Mouse (Mus musculus) midbrain, embryonic 13.5 days (tissue): ENCODE measurements around the gene Pdzrn4. TPM values are rescaled to one million over a fixed set of nuclear protein-coding genes. Genes with fewer than 3 reads are reported as not detected.
"Not testable (repeated sequence)": the region's sequence is repeated elsewhere in the genome, so short reads cannot be mapped to it uniquely, and the experiment has no call there.

Source experiments
- ATAC-seq: fragments of 200-750 bp; cut with Nextera tagmentation; 2 replicates; pipeline ENCODE4 v1.8.0; 2017; ENCODE audit warnings: mild to moderate bottlenecking, moderate TSS enrichment, moderate library complexity
- H3K27ac ChIP-seq: fragments of 300-500 bp; sonication (generic); 2 replicates; pipeline ENCODE4 v1.5.1; 2015; ENCODE audit warnings: inconsistent platforms, mild to moderate bottlenecking, moderate library complexity
- H3K27me3 ChIP-seq: fragments of 300-500 bp; sonication (generic); 2 replicates; pipeline ENCODE4 v1.6.1; 2015; ENCODE audit warnings: mild to moderate bottlenecking, inconsistent platforms
- H3K36me3 ChIP-seq: fragments of 300-500 bp; sonication (generic); 2 replicates; pipeline ENCODE4 v1.6.1; 2015; ENCODE audit warnings: mild to moderate bottlenecking, inconsistent platforms
- H3K4me1 ChIP-seq: fragments of 300-500 bp; sonication (generic); replicated peaks from 2 replicates; pipeline ENCODE4 v1.6.1; 2015; ENCODE audit warnings: inconsistent platforms
- H3K4me2 ChIP-seq: fragments of 300-500 bp; sonication (generic); replicated peaks from 2 replicates; pipeline ENCODE4 v1.6.1; 2015; ENCODE audit warnings: moderate library complexity, mild to moderate bottlenecking, inconsistent platforms
- H3K4me3 ChIP-seq: fragments of 300-500 bp; sonication (generic); replicated peaks from 2 replicates; pipeline ENCODE4 v1.5.1; 2015; ENCODE audit warnings: mild to moderate bottlenecking, inconsistent platforms
- H3K9ac ChIP-seq: fragments of 300-500 bp; sonication (generic); replicated peaks from 2 replicates; pipeline ENCODE4 v1.6.1; 2015; ENCODE audit warnings: mild to moderate bottlenecking, inconsistent platforms
- H3K9me3 ChIP-seq: fragments of 300-500 bp; sonication (generic); 2 replicates; pipeline ENCODE4 v1.6.1; 2016; ENCODE audit warnings: mild to moderate bottlenecking, inconsistent platforms
- WGBS: fragments of 180-500 bp; shearing (Covaris S2); methylation state at CpG from one replicate; pipeline ENCODE4 v1.1.7; 2015; 5-methylcytosine and 5-hydroxymethylcytosine counted together
- polyA plus RNA-seq: library from polyadenylated mRNA; unstranded; fragments of >200 nt; fragmentation: Nextera tagmentation; extraction: Ambion mirVana; gene quantifications from 2 replicates; pipeline ENCODE4 v1.2.1, GENCODE M21; 2015

Pdzrn4 gene
- polyA plus RNA-seq, result 23.8 and 25.9 TPM in 2 replicates

DNA sequence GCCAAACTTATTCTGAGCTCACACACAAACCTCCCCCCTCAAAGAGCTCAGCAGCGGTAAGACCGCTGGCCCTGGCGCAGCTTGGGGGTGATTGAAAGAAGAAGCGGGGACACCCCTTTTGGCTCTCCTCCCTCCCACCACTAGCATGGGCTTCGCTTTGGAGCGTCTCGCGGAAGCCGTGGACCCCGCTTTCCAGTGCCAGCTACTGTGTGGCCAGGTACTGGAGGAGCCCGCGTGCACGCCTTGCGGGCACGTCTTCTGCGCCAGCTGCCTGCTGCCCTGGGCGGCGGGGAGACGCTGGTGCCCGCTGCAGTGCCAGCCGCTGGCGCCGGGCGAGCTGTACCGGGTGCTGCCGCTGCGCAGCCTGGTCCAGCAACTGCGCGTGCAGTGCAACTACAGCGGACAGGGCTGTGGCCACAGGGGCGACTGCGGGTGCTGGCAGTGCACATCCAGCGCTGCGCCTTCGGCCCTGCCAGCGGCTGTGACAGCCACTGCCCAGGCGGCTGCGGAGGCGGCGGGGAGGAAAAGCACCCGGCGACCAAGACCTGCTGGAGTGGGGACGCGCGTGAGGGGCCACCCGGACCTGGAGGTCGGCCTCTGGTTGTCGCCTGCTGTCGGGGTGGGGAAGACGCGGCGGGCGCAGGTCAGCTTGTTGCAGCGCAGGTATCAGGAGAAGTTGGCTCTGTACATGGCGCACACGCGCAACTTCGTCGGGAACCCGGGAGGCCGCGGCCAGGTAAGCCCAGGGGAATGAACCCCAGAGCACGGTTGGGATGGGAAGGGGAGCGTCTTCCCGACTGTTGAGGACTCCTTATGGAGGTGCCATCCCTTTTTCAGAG is at the start of gene Pdzrn4:
Pdzrn4 (plus strand) TSS at position 112 of the 839 bp plus-strand sequence.
- Histone ChIP-seq H3K9ac (peak within 1 kb of the TSS; percentile 68), H3K27ac (no peak within 1 kb of the TSS), H3K4me1 (peaks cover 13% of the 10 kb centered on the region), H3K36me3 (no peaks in the 10 kb centered on the region), H3K27me3 (peaks cover 40% of the 10 kb centered on the region), H3K9me3 (no peaks in the 10 kb centered on the region), H3K4me2 (peak within 1 kb of the TSS; percentile 99), H3K4me3 (peak within 1 kb of the TSS; percentile 60)
- WGBS, result under 1% methylated on average over 65 of the region's 65 CpGs
- ATAC-seq, result peak; percentile 92

DNA sequence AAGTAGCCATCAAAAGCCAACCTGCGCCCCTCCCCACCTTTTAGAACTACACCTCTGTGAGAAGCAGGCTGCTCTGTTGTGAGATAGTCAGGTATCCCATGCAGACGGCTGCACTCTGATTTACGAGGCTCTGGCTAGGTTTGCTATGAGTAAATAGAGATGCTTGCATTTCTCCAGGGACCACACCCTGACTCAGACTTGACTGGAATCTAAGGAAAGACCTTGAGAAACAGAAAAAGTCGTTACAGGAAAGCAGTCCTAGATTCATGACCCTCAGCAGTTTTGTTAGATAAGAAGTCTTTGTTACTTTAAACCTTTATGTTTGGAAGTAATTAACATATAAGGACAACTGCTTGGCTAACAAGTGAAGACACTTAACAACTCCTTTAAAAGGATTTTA is 49.3 kb upstream of the Pdzrn4 start:
- H3K36me3 ChIP-seq, result no peaks in the 10 kb centered on the region
- H3K9me3 ChIP-seq, result no peaks in the 10 kb centered on the region
- no peak overlapping the region for H3K27ac ChIP-seq
- no peak overlapping the region for H3K9ac ChIP-seq
- no peak overlapping the region for H3K4me3 ChIP-seq
- peaks cover 19% of the 10 kb centered on the region for H3K4me1 ChIP-seq
- no peak overlapping the region for H3K4me2 ChIP-seq
- no peak for ATAC-seq
- peaks cover 40% of the 10 kb centered on the region for H3K27me3 ChIP-seq
- 45% methylated on average over 4 of the region's 4 CpGs for WGBS

- 10% methylated on average over 3 of the region's 3 CpGs for WGBS
- no peak overlapping the region for H3K4me3 ChIP-seq
- H3K9me3 ChIP-seq, result no peaks in the 10 kb centered on the region
- H3K9ac ChIP-seq, result no peak overlapping the region
- no peak overlapping the region for H3K27ac ChIP-seq
- peaks cover 19% of the 10 kb centered on the region for H3K4me1 ChIP-seq
- H3K27me3 ChIP-seq, result peaks cover 40% of the 10 kb centered on the region
- no peaks in the 10 kb centered on the region for H3K36me3 ChIP-seq
- 0 out of 2 replicates have a peak overlapping the region, but pooled peaks have one; percentile 6 for H3K4me2 ChIP-seq
- ATAC-seq, result peak; percentile 94
Measured at GRCm38 (mm10) chr15:92347902-92348301, 48.8 kb upstream of the Pdzrn4 start.

- H3K4me3 ChIP-seq, H3K36me3 ChIP-seq, H3K4me2 ChIP-seq, H3K9ac ChIP-seq, H3K27ac ChIP-seq, H3K9me3 ChIP-seq: not testable (repeated sequence)
- peaks cover 40% of the 10 kb centered on the region for H3K27me3 ChIP-seq
- 0 out of 2 replicates have a peak, but pooled peaks have one; percentile 4 for ATAC-seq
- H3K4me1 ChIP-seq, result peaks cover 19% of the 10 kb centered on the region
Measured at GRCm38 (mm10) chr15:92348453-92348852, 48.2 kb upstream of the Pdzrn4 start.

- no peak overlapping the region for H3K4me3 ChIP-seq
- H3K9me3 ChIP-seq, result no peaks in the 10 kb centered on the region
- WGBS, result 71% methylated on average over 6 of the region's 6 CpGs
- H3K36me3 ChIP-seq, result no peaks in the 10 kb centered on the region
- ATAC-seq, result no peak
- no peak overlapping the region for H3K27ac ChIP-seq
- no peaks in the 10 kb centered on the region; the same call in 1 of the 2 replicates for H3K4me1 ChIP-seq
- no peak overlapping the region for H3K9ac ChIP-seq
- no peaks in the 10 kb centered on the region for H3K27me3 ChIP-seq
- H3K4me2 ChIP-seq, result no peak overlapping the region
Measured at GRCm38 (mm10) chr15:92364153-92364552, 32.5 kb upstream of the Pdzrn4 start.

- no peak overlapping the region for H3K4me3 ChIP-seq
- H3K36me3 ChIP-seq, result no peaks in the 10 kb centered on the region
- H3K9ac ChIP-seq, result no peak overlapping the region
- H3K27me3 ChIP-seq, result no peaks in the 10 kb centered on the region
- H3K9me3 ChIP-seq, result no peaks in the 10 kb centered on the region
- no peak for ATAC-seq
- no peaks in the 10 kb centered on the region; the same call in 1 of the 2 replicates for H3K4me1 ChIP-seq
- no peak overlapping the region for H3K4me2 ChIP-seq
- no peak overlapping the region for H3K27ac ChIP-seq
Measured at GRCm38 (mm10) chr15:92364592-92364991, 32.1 kb upstream of the Pdzrn4 start.

GRCm38 (mm10) chr15:92394811-92395210 is 1.9 kb upstream of the Pdzrn4 start:
- no peak overlapping the region for H3K4me2 ChIP-seq
- H3K9ac ChIP-seq, result no peak overlapping the region
- H3K4me3 ChIP-seq, result no peak overlapping the region
- H3K27me3 ChIP-seq, result peaks cover 40% of the 10 kb centered on the region
- no peak for ATAC-seq
- no peaks in the 10 kb centered on the region for H3K9me3 ChIP-seq
- H3K27ac ChIP-seq, result no peak overlapping the region
- WGBS, result 87% methylated on average over 5 of the region's 5 CpGs
- peaks cover 13% of the 10 kb centered on the region for H3K4me1 ChIP-seq
- H3K36me3 ChIP-seq, result no peaks in the 10 kb centered on the region

- whole genome bisulfite sequencing, result 26% methylated on average over 2 of the region's 2 CpGs
- no peaks in the 10 kb centered on the region for H3K9me3 ChIP-seq
- H3K27me3 ChIP-seq, result peaks cover 40% of the 10 kb centered on the region
- H3K9ac ChIP-seq, result no peak overlapping the region
- no peak for ATAC-seq
- no peak overlapping the region for H3K27ac ChIP-seq
- H3K4me3 ChIP-seq, result no peak overlapping the region
- H3K4me2 ChIP-seq, result no peak overlapping the region
- peaks cover 13% of the 10 kb centered on the region for H3K4me1 ChIP-seq
- no peaks in the 10 kb centered on the region for H3K36me3 ChIP-seq
Measured at GRCm38 (mm10) chr15:92398747-92399146, 2.1 kb downstream of the Pdzrn4 start.

DNA sequence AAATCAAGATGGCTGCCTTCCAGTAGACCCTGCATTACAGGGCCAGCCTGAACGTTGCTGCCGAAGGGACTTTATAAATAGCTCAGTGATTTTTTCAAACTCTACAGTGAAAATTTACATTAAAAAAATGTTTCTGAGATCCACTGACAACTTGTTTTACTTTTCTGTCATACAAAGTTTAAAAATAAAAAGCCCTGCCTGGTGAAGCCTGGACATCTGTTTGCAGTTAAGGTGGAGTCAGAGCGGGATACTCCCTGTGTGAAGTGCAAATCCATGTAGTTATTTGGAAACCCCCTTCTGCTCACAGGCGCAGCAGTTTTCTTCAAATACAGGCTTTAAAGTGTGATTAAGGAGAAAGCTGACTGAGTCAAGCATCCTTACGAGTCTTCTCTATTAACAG is 2.6 kb downstream of the Pdzrn4 start:
- no peak overlapping the region for H3K4me3 ChIP-seq
- no peak overlapping the region for H3K4me2 ChIP-seq
- 87% methylated on average over 5 of the region's 5 CpGs for WGBS
- H3K36me3 ChIP-seq, result no peaks in the 10 kb centered on the region
- no peak for ATAC-seq
- no peaks in the 10 kb centered on the region for H3K9me3 ChIP-seq
- no peak overlapping the region for H3K9ac ChIP-seq
- no peak overlapping the region for H3K27ac ChIP-seq
- H3K4me1 ChIP-seq, result peaks cover 13% of the 10 kb centered on the region
- H3K27me3 ChIP-seq, result peaks cover 40% of the 10 kb centered on the region

DNA sequence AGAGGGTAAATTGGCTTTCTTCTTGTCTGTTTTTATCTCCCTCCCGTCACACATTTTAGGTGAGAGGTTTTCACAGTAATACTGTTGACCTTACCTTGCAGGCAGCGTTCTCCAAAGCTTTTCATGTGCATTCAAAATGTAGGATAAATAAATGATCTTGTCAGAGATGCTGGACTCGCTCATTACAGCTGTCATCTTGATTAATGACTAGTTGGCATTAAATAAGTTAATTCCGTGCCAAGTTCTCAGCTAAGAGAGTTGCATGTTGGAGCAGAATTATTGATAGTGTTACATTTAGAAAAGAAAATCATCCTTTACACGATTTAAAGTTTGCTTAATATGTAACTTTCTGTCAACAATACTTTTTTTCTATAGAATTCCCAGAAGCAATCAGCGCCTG is 4.9 kb downstream of the Pdzrn4 start:
- no peaks in the 10 kb centered on the region for H3K36me3 ChIP-seq
- no peak overlapping the region for H3K9ac ChIP-seq
- H3K4me1 ChIP-seq, result peaks cover 11% of the 10 kb centered on the region
- H3K4me2 ChIP-seq, result no peak overlapping the region
- peaks cover 24% of the 10 kb centered on the region for H3K27me3 ChIP-seq
- H3K9me3 ChIP-seq, result no peaks in the 10 kb centered on the region
- WGBS, result 76% methylated on average over 6 of the region's 6 CpGs
- no peak overlapping the region for H3K4me3 ChIP-seq
- H3K27ac ChIP-seq, result no peak overlapping the region
- ATAC-seq, result no peak

DNA sequence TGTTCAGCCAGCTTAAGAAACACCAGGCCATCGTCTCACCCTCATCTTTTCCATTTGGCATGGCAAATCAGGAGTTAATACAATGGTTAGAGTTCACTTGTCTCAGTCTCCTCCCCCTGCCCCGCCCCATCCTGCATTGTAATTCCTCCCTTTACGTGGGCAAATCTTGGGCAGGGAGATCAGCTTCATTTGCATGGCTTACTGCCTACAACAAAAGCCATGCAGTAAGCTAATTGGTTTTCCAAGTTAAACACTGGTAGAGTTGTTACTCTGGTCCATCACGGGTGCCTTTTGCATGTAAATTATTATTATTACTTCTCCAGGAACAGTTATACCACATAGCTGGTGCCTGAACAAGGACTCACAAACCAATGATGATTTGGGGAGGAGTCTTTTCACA is 18.6 kb downstream of the Pdzrn4 start:
- no peak overlapping the region for H3K9ac ChIP-seq
- no peak overlapping the region for H3K27ac ChIP-seq
- ATAC-seq, result no peak
- no peak overlapping the region for H3K4me2 ChIP-seq
- H3K4me1 ChIP-seq, result peaks cover 25% of the 10 kb centered on the region
- no peaks in the 10 kb centered on the region for H3K36me3 ChIP-seq
- 6% methylated on average over 4 of the region's 4 CpGs for WGBS
- H3K9me3 ChIP-seq, result no peaks in the 10 kb centered on the region
- H3K4me3 ChIP-seq, result no peak overlapping the region
- H3K27me3 ChIP-seq, result no peaks in the 10 kb centered on the region

GRCm38 (mm10) chr15:92416141-92416540 is 19.5 kb downstream of the Pdzrn4 start:
- Histone ChIP-seq H3K4me1 (peaks cover 25% of the 10 kb centered on the region), H3K27ac (no peak overlapping the region), H3K9ac (no peak overlapping the region), H3K36me3 (no peaks in the 10 kb centered on the region), H3K9me3 (no peaks in the 10 kb centered on the region), H3K4me2 (no peak overlapping the region), H3K4me3 (no peak overlapping the region), H3K27me3 (no peaks in the 10 kb centered on the region)
- WGBS, result 82% methylated on average over 6 of the region's 6 CpGs
- no peak for ATAC-seq

- no peak overlapping the region for H3K27ac ChIP-seq
- 36% methylated on average over 7 of the region's 7 CpGs for WGBS
- peaks cover 25% of the 10 kb centered on the region for H3K4me1 ChIP-seq
- H3K4me2 ChIP-seq, result no peak overlapping the region
- H3K9me3 ChIP-seq, result no peaks in the 10 kb centered on the region
- no peak overlapping the region for H3K9ac ChIP-seq
- H3K27me3 ChIP-seq, result no peaks in the 10 kb centered on the region
- no peak for ATAC-seq
- no peak overlapping the region for H3K4me3 ChIP-seq
- H3K36me3 ChIP-seq, result no peaks in the 10 kb centered on the region
Measured at GRCm38 (mm10) chr15:92416658-92417057, 20.0 kb downstream of the Pdzrn4 start.
